Mouse (Mus musculus): ENCODE results near the gene Tnn.

The Tnn gene

DNA sequence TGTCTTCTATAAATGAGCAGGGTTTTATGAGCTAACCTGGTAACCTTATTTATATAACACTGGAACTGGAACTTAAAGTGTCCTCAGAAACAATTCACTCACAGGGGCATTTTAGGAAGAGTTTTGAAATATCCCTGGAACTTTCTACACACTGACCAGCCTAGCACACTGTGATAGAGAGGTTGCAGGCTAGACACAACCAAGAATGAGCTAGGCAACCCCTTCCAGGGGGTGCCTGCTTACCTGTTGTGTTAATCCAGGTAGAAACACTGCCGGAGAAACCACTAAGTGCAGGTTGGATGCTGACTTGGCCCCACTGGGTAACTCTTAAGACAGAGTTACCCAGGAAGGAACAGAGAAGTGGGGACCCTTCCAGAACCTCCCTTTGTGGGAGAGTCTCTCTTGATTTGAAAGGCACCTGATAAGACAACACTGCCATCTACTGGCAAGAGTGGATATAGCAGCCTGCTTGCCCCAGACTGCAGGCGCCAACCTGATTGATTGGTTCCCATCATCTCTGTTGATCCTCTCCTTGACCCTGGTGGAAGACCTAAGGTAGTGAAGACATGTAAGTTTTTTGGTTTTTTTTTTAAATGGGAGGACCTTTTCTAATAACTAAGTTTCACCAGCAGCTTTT, 72.5 kb downstream of the Tnn start:
- peak; percentile 51 to 71 for DNase-seq

GRCm38 (mm10) chr1:160078882-160079661, 74.3 kb downstream of the Tnn start:
- peak; percentile 44 to 48 for DNase-seq

GRCm38 (mm10) chr1:160064547-160065144, 88.7 kb downstream of the Tnn start:
- DNase-seq: no peak

- peak; percentile 35 to 47 for DNase-seq
These were observed 91.5 kb downstream of the Tnn start for GRCm38 (mm10) chr1:160061725-160062366.

GRCm38 (mm10) chr1:160061321-160061720, 92.1 kb downstream of the Tnn start:
- DNase-seq: no peak

DNA sequence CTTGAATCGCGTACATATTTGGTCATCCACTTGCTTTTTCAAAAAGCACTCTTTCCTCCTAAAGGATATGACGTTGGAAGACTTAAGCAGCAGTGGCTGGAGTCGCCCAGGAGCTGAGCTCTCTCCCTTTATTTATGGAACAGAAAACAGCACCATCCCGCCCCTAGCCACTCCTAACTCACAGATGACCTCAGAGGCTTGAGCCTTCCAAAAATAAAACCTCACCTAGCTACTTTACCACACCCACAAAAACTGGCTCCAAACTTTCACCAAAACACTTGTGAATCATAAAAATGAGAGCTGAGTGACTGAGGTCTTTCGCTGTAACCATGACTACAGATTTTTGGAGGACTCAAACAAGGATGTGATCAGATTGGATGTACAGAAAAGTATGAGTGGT, 92.8 kb downstream of the Tnn start:
- DNase-seq: no peak

DNA sequence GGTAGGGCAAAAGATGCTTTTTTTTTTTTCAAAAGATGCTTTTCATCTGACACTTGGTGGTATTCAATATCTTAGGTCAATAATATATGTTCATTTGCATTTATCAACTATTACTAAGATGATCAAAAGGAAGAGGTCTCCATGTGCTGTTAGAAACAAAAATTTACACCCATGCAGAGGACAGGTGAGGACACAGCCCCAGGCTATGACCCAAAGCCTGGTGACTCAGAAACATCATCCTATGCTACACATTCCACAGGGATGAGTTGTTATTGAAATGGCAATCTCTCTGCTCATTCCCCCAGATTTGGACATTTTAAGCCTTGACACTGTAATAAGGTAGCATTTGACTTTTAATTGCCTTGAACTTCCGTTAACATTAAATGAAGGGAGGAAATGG, 93.5 kb downstream of the Tnn start:
- no peak for DNase-seq

DNA sequence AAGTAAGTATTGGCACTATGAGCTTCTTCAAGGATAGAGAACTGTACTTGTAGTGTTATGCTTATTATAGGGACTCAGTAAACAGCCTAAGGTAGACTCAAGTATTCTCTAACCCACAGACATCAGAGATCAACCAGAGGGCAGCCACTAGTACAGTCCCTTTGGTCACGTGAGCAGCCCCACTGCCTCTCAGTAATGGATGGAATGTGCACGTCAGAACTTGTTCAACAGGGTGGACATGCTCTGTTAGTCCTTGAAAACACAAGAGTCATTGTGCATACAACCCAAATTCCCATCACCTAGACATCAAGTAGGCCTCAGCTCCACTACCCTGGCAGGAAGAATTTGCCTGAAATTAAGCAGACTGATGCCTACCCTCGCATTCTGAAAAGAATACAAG, 95.7 kb downstream of the Tnn start:
- no peak for DNase-seq

DNA sequence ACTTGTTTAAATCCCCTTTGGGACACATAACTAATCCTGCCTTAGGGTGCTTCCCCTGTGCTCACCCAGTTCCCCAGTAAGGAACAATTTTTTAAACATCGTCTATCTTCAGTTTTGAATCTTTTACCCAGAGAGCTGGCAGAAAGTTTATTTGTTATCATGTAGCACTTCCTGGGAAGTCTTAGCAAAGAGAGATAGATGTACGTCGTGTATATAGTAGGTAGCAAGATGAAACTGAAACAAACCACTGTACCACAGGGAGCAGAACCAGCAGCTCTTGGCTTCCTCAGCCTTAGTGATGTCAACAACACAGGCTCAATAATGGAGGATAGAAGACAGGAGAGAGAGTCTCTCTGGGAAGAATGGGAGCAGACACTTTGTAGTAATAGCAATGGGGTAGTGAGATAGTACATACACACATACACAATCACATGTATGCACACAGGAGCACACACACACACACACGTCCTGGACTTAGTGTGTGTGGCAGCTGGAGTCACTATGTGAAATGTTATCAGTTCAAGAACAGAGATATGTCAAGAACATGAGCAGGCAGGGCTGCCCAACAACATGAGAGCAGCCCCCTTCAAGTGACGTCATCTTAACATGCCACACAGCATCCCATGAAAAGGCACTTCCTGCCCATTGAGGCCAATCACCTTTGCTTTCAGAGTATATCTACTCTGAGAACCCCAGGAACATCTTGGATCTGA, 98.9 kb downstream of the Tnn start:
- no peak for DNase-seq

GRCm38 (mm10) chr1:160053510-160054305, 99.7 kb downstream of the Tnn start:
- DNase-seq: no peak

DNA sequence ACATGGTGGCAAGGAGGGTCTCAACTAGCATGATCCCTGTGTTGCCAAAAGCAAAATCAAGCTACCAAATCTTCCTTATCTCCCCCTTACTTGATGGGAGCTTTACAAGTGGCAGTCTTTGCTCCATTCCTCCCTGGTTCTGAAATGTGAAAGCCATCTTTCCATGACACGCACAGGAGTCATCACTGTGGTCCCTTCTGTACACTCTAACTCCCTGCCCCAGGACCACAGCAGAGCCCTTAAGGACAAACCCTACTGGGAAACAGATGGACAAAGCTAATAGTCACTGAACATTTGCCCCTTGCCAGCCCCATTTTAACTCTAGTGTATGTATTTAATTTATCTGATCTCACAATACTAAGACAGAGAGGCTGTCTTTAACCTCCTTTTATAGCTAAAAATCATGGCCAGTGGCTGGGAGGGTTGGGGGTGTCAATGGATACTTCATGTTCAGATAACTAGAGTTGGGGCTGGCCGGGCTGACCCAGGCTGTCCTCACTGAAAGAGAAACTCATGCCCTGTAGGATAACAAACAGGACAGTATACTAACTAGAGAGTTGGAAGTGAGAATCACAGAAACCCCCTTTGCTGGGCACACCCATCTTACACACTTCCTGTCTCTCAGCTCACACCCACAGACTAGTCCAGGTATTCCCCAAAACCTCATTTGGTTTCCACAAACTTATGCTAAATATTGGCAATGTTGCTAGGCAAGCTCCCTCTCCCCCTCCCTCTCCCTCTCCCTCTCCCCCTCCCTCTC, 100.6 kb downstream of the Tnn start:
- no peak for DNase-seq

DNA sequence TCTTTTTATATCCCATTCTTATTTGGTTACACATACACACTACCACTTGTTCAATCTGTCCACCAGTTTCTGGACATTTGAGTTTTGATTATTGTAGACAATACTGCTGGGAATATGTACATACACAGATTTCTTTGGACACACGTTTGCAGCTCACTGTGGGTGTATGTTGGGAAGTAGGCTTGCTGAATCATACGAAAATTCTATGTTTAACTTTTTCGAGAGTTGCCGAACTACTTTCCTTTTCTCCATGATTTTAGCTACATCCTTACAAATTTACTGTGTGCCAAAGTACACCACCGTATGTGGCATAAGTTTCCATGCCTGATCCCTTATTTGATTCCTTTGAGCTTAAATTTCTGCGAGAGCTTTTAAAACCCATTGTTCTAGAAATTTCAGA, 102.5 kb downstream of the Tnn start:
- DNase-seq: no peak

DNA sequence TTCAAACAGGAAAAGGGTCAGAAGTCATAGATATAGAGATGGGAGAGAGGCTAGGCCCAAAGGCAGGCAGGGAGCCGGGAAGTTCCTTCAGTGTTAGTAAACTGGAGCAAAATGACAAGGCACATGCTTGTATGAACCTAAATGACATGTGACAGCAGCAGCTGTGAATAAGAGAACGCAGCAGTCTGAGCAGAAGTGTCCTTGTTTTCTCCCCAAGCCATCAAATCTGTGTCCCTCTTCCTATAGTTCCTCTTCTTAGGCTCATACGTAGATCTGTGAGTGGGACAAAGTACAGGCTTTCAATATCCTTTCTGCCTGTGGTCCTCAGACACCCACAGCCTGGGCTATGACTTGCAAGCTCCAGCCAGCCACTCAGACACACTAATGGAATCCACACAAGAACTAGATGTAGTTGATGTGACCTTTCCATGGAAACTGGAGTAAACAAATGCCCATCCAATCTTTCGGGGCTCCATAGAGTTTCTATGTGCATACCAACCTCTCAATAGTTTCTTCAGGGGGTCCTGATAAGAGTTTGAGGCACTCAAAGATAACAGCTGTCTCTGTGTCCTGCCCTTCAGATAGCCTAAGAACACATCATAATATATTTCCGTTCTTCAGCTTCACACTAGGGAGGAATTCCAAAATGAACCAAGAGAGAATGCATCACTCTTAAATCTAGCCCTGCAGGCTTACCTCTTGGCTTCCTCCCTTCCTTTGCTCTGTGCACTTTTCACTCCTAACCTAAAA, 104.1 kb downstream of the Tnn start:
- no peak for DNase-seq

DNA sequence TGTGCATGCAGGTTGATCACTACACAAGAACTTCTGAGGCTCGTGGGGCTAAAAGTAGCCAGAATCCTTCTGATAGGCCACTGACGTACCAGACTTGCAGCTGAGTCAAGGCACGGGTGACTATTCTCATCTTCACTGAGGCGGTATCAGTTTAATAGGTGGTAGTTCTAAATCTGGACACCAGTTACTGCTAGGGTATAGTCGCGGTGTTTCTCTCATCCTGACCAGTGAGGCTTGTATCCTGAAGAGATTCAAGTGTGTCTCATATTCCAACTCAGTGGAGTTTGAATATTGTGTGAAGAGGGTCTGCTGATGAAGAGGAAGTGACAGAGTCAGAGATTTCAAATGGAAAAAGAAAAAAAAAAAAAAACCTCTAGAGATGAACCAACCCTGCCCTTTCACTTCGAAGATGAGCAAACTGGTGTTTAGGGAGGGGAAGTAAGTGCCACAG, 105.9 kb downstream of the Tnn start:
- DNase-seq: no peak

- DNase-seq: no peak
These were observed 106.6 kb downstream of the Tnn start for GRCm38 (mm10) chr1:160046786-160047185.

GRCm38 (mm10) chr1:160045971-160046370, 107.4 kb downstream of the Tnn start:
- no peak for DNase-seq

- DNase-seq: no peak
These were observed 108.2 kb downstream of the Tnn start for GRCm38 (mm10) chr1:160045056-160045715.

GRCm38 (mm10) chr1:160044237-160045021, 109.0 kb downstream of the Tnn start, which contains the start of gene 4930523C07Rik:
Gene 4930523C07Rik (plus strand): TSS chr1:160044382.
- peak; percentile 79 to 84 for DNase-seq

Data from thymus, adult 18-20 months (tissue).